Mouse (Mus musculus): ENCODE results near the gene Cmc1. TPM values are rescaled to one million over a fixed set of nuclear protein-coding genes. Genes with fewer than 3 reads are reported as not detected.

Cmc1 gene
- total and polyA plus RNA-seq, 3 experiments = 17.1 to 21.6 (median 18.0) TPM

DNA sequence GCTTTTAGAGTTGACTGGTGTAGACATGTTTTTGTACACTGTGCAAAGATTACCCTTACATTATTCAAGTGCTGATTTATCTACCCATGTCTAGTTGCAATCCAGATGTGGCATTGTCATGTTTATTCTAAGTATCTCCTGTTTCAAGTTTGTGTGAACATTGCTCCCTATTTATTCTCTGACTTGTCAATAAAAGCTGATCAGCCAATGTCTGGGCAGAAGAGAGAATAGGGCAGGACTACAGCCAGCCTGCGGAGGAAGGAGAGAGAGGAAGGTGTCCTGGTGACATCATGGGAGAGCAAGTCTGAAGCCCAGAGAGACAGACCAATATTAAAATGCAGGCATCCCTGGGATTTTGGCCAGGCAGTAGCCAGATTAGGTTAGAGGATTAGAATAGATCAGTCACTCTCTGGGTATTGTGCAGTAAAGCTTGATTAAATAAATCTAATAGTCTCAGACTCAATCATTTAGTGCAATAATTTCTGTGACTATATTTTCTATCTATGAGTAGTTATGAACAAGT is 104.9 kb downstream of the Cmc1 start:
- dilution Hi-C loops (cut with MboI; ENCODE audit: extremely low pct_ligation_motif_present, extremely low pct_unique_long_range_greater_than_20kb, low sequenced_read_pairs) = no loop called here
- TF ChIP-seq MAFK (IDR thresholded peaks at IDR 0.05; ENCODE audit: insufficient replicate concordance, low read length) = no peak
- no peak for TF ChIP-seq NELFE (IDR thresholded peaks at IDR 0.05; ENCODE audit: low read depth, low read length)
- no peak for TF ChIP-seq RCOR1 (conservative IDR thresholded peaks at IDR 0.05; ENCODE audit: low read depth, low read length)
- TF ChIP-seq MAX (IDR thresholded peaks at IDR 0.05; ENCODE audit: low read length) = no peak
- TF ChIP-seq HCFC1 (IDR thresholded peaks at IDR 0.05; ENCODE audit: low read depth, low read length) = no peak
- TF ChIP-seq CTCF (conservative IDR thresholded peaks at IDR 0.05 in 1 of 2, IDR thresholded peaks at IDR 0.05 in 1 of 2; ENCODE audit: low read depth in 2 of 2, low read length in 2 of 2) = no peak
- no peak for TF ChIP-seq ZC3H11A (IDR thresholded peaks at IDR 0.05; ENCODE audit: low read depth, low read length)
- TF ChIP-seq MXI1 (IDR thresholded peaks at IDR 0.05; ENCODE audit: low read depth, low read length) = no peak
- no peak for TF ChIP-seq SMC3 (IDR thresholded peaks at IDR 0.05; ENCODE audit: low read depth, low read length)
- TF ChIP-seq SIN3A (IDR thresholded peaks at IDR 0.05; ENCODE audit: low read length) = no peak
- no peak for TF ChIP-seq EP300 (IDR thresholded peaks at IDR 0.05; ENCODE audit: low read length)
- H3K9ac ChIP-seq (ENCODE audit: insufficient read depth, low read depth) = no peak overlapping the region
- no peak overlapping the region for H3K27ac ChIP-seq (ENCODE audit: insufficient read depth, low read depth)
- in situ Hi-C loops (cut with MboI; ENCODE audit: low pct_ligation_motif_present, low pct_unique_long_range_greater_than_20kb, low sequenced_read_pairs) = no loop called here
- H3K36me3 ChIP-seq (replicated peaks in 1 of 2; ENCODE audit: control insufficient read depth in 1 of 2, insufficient read depth in 1 of 2, low read length in 1 of 2) = peaks cover 10 to 32% of the 10 kb centered on the region in 2 experiments
- H3K27me3 ChIP-seq (replicated peaks) = no peaks in the 10 kb centered on the region
- peaks cover 0 to 27% of the 10 kb centered on the region in 2 experiments for H3K4me1 ChIP-seq (ENCODE audit: control insufficient read depth in 1 of 2, insufficient read depth in 2 of 2)
- no peak overlapping the region for H3K4me2 ChIP-seq (ENCODE audit: insufficient read depth, low read depth, poor library complexity, severe bottlenecking)
- no peak overlapping the region for H3K4me3 ChIP-seq (replicated peaks in 1 of 3; ENCODE audit: low read depth in 2 of 3, low read length in 2 of 3, poor library complexity in 1 of 3)
- H3K9me3 ChIP-seq (replicated peaks; ENCODE audit: low read length) = no peaks in the 10 kb centered on the region
- DNase-seq (ENCODE audit: extremely low read depth) = no peak
- H3K79me2 ChIP-seq (replicated peaks; ENCODE audit: control insufficient read depth, extremely low read depth, insufficient read depth, poor library complexity, severe bottlenecking) = peaks cover 23% of the 10 kb centered on the region

DNA sequence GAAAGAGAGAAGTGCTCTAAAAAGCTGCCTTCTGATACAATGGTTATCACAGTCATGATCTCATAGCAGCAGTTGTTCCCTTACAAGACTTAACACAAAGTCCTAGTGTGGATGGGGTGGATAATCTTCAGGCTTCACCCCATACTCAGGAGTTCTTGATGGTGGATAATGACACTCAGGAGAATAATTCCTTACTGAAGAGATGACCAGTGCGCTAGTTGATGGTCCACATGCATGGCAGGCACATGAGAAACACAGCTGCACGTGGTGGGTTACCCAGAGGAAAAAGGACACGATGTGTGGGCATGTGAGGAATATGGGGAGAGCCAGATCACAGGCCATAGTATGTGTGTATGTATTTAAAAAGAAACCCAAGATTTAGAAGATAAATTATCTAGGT is 106.4 kb downstream of the Cmc1 start:
- Histone ChIP-seq H3K9me3 (replicated peaks; ENCODE audit: low read length) (no peaks in the 10 kb centered on the region), H3K4me2 (ENCODE audit: insufficient read depth, low read depth, poor library complexity, severe bottlenecking) (no peak overlapping the region), H3K36me3 (replicated peaks in 1 of 2; ENCODE audit: control insufficient read depth in 1 of 2, insufficient read depth in 1 of 2, low read length in 1 of 2) (peaks cover 7 to 24% of the 10 kb centered on the region in 2 experiments), H3K27me3 (replicated peaks) (no peaks in the 10 kb centered on the region), H3K4me1 (ENCODE audit: control insufficient read depth in 1 of 2, insufficient read depth in 2 of 2) (peaks cover 0 to 27% of the 10 kb centered on the region in 2 experiments; a peak in 3 of 4 replicates), H3K9ac (ENCODE audit: insufficient read depth, low read depth) (no peak overlapping the region), H3K27ac (ENCODE audit: insufficient read depth, low read depth) (no peak overlapping the region), H3K79me2 (replicated peaks; ENCODE audit: control insufficient read depth, extremely low read depth, insufficient read depth, poor library complexity, severe bottlenecking) (peaks cover 23% of the 10 kb centered on the region), H3K4me3 (replicated peaks in 1 of 3; ENCODE audit: low read depth in 2 of 3, low read length in 2 of 3, poor library complexity in 1 of 3) (no peak overlapping the region)
- DNase-seq (ENCODE audit: extremely low read depth) = no peak
- in situ Hi-C loops (cut with MboI; ENCODE audit: low pct_ligation_motif_present, low pct_unique_long_range_greater_than_20kb, low sequenced_read_pairs) = no loop called here
- dilution Hi-C loops (cut with MboI; ENCODE audit: extremely low pct_ligation_motif_present, extremely low pct_unique_long_range_greater_than_20kb, low sequenced_read_pairs) = no loop called here
- TF ChIP-seq CHD1 (IDR thresholded peaks at IDR 0.05; ENCODE audit: low read depth, low read length) = no peak
- no peak for TF ChIP-seq UBTF (IDR thresholded peaks at IDR 0.05; ENCODE audit: low read depth, low read length)
- TF ChIP-seq SMC3 (IDR thresholded peaks at IDR 0.05; ENCODE audit: low read depth, low read length) = no peak
- no peak for TF ChIP-seq EP300 (IDR thresholded peaks at IDR 0.05; ENCODE audit: low read length)
- no peak for TF ChIP-seq TBP (conservative IDR thresholded peaks at IDR 0.05; ENCODE audit: low read depth, low read length)
- no peak for TF ChIP-seq JUN (IDR thresholded peaks at IDR 0.05; ENCODE audit: insufficient read depth, low read depth, low read length)
- TF ChIP-seq MAZ (IDR thresholded peaks at IDR 0.05; ENCODE audit: low read depth, low read length) = no peak
- TF ChIP-seq MYC (IDR thresholded peaks at IDR 0.05; ENCODE audit: low read depth, low read length) = no peak
- no peak for TF ChIP-seq JUND (conservative IDR thresholded peaks at IDR 0.05; ENCODE audit: low read depth, low read length)
- no peak for TF ChIP-seq MAX (IDR thresholded peaks at IDR 0.05; ENCODE audit: low read length)
- TF ChIP-seq PAX5 (IDR thresholded peaks at IDR 0.05; ENCODE audit: low read length) = no peak
